Mouse (Mus musculus) megakaryocyte, adult 5-6 weeks (primary cell): ENCODE measurements at regions not wholly inside any gene's neighbourhood (a gene's known extent, or its start where the extent isn't known, plus 50 kb on each side); places are given as distances from the start of the nearest gene placed in this dataset.

Experiments
- ATAC-seq: 2 replicates; pipeline ENCODE4 v1.8.0; 2016; ENCODE audit warnings: mild to moderate bottlenecking, inconsistent platforms; ENCODE audit not compliant: poor library complexity, severe bottlenecking

- ATAC-seq: no peak
Observed at GRCm38 (mm10) chr11:21478191-21478590, 93.8 kb upstream of the Wdpcp start.

GRCm38 (mm10) chr11:21470711-21471110 lies 99.7 kb upstream of the Ugp2 start:
- ATAC-seq: no peak

DNA sequence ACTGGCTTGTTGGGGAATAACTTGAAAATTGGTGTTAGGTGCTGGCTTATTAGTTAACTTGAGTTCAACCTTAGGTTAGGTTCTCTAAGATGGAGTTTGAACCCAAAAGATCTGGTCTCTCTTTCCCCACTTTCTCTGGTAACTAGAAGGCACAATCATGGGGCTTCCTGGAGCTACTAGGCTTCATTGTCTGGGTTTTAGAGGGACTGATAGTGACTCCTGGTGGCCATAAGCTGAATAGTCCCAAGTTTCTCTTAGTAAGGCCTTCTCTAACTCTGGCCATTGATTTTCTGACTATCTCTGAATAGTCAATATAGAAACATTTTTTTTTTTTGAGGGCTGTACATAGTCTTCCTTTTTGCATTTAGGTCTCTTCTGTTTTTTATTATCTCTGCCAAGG lies 97.5 kb upstream of the Ugp2 start:
- ATAC-seq: peak; percentile 63; the same call in 1 of the 2 replicates

- no peak for ATAC-seq
Observed at GRCm38 (mm10) chr11:21460011-21460410, 89.0 kb upstream of the Ugp2 start.

DNA sequence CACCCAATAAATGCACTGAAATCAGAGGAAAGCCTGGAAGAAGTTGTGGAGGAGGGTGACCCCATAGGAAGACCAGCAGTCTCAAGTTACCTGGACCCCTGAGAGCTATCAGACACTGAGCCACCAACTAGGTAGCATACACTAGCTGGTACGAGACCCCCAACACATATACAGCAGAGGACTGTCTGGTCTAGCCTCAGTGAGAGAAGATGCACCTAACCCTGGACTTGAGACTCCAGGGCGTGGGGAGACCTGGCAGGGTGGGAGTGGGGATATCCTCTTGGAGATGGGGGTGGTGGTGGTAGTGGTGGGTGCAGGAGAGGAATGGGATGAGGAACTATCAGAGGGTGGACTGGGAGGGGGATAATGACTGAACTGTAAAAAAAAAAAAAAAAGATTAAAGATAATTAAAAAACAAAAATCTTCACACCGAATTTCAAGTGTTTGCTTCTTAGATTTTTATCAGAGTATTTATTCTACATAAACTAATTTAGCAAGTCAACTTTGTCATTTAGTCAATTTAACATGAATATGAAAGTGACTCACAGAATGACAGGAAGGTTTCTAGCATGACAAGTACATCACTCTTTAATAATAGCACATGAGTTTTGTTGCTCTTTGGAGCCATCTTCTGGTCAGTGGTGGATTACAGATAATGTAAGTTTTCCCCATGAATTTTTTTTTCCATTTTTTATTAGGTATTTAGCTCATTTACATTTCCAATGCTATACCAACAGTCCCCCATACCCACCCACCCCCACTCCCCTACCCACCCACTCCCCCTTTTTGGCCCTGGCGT lies 82.5 kb upstream of the Ugp2 start:
- ATAC-seq: peak; percentile 91

DNA sequence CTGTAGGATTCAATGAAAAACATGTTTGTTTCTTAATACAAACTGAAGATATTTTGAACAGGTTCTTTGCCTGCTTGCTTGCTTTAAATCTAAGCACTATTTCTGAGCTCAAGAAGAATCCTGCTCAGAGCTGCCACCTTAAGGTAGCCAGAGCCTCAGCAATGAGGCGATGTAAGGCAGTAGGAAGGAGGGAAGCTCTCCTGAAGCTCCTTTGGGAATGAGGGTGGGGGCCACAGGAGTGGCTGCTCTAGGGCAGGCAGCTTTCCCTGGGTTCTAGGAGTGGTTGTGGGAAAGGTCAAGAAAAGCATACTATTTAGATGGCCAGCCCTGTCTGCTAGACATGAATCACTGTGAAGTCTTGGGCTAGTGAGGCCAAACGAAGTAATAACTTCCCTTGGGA lies 62.7 kb upstream of the Ugp2 start:
- no peak for ATAC-seq

GRCm38 (mm10) chr11:21430021-21430420 lies 59.0 kb upstream of the Ugp2 start:
- no peak for ATAC-seq

DNA sequence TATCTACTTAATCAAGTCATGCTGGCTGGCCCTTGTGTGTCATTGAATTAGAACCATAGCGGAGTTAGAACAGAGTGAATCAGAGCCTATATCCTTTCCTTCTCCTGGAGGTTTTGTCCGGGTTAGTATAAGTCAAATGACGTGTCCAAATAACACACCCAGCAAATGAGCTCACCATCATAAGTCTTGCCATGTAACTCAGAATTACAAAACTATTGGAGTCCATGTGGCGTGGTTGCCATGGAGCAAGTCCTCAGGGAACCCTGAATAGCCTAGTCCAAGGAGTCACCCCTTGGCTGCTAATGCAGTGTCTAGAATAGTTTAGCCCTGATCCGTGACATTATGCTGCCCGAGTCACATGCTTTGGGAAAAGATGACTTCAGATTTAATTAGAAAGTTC lies 57.7 kb upstream of the Ugp2 start:
- ATAC-seq: no peak

DNA sequence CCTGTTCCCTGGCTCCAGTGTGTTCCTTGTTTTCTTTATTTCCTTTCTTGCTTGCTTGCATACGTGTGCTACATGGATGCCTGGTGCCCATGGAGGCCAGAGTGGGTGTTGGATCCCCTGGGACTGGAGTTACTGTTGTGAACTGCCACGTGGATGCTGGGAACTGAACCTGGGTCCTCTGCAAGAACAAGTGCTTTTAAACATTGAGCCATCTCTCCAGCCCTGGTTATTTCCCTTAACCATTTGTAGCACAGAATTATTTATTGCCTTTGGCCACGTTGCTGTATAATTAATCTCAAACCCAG lies 57.0 kb upstream of the Ugp2 start:
- no peak for ATAC-seq

GRCm38 (mm10) chr11:21427291-21428012 lies 56.5 kb upstream of the Ugp2 start:
- no peak for ATAC-seq

GRCm38 (mm10) chr11:21425480-21426101 lies 54.6 kb upstream of the Ugp2 start:
- peak; percentile 89 for ATAC-seq

DNA sequence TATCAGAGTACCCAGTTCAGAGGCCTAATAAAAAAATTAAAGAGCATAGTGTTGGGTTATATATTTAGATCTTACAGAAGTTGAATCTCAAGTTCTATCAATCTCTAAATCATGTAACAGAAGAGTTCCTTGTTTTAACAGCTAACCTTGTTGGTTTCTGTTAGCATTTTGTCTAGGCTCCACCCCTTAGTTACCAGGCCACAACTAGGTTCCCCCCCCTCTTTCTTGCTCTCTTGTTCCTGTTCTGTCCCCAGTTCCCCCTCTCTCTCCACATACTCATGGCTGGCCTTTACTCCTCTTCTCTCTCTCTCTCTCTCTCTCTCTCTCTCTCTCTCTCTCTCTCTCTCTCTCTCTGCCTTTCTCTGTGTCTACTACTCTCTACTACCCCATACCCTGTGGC lies 53.3 kb upstream of the Ugp2 start:
- ATAC-seq: peak; percentile 84

- ATAC-seq: no peak
Observed at GRCm38 (mm10) chr11:21422281-21422878, 51.4 kb upstream of the Ugp2 start.
